Mouse (Mus musculus): ENCODE measurements around the gene Angel1. TPM values are rescaled to one million over a fixed set of nuclear protein-coding genes. Genes with fewer than 3 reads are reported as not detected.

Gene Angel1
- polyA plus RNA-seq, 1 experiment from 2014 or later = 9.8 TPM

- H3K9ac ChIP-seq = no peak overlapping the region
- no peak overlapping the region for H3K4me2 ChIP-seq
- 75% methylated on average over 13 of the region's 13 CpGs for WGBS
- H3K9me3 ChIP-seq = peaks cover 5% of the 10 kb centered on the region; the same call in 1 of the 2 replicates
- H3K4me3 ChIP-seq = no peak overlapping the region
- H3K27ac ChIP-seq = no peak overlapping the region
- no peaks in the 10 kb centered on the region for H3K36me3 ChIP-seq
- no peak for ATAC-seq (ENCODE audit: insufficient number of reproducible peaks, insufficient read depth, low FRiP score, low TSS enrichment, low read depth)
- no peaks in the 10 kb centered on the region for H3K27me3 ChIP-seq
- no peaks in the 10 kb centered on the region for H3K4me1 ChIP-seq
Observed at GRCm38 (mm10) chr12:86761036-86761435, 34.8 kb upstream of the Angel1 start.

GRCm38 (mm10) chr12:86734319-86734810 lies 8.1 kb upstream of the Angel1 start, which contains the start of gene Lrrc74a:
Gene Lrrc74a, plus strand, starts transcription at chr12:86734369.
- Histone ChIP-seq H3K9me3 (no peaks in the 10 kb centered on the region), H3K4me2 (no peak within 1 kb of the TSS), H3K4me1 (no peaks in the 10 kb centered on the region), H3K4me3 (no peak within 1 kb of the TSS), H3K27ac (no peak within 1 kb of the TSS), H3K9ac (no peak within 1 kb of the TSS), H3K36me3 (no peaks in the 10 kb centered on the region), H3K27me3 (no peaks in the 10 kb centered on the region)
- ATAC-seq (ENCODE audit: insufficient number of reproducible peaks, insufficient read depth, low FRiP score, low TSS enrichment, low read depth) = no peak
- 85% methylated on average over 8 of the region's 8 CpGs for WGBS

- peaks cover 6% of the 10 kb centered on the region; the same call in 1 of the 2 replicates for H3K36me3 ChIP-seq
- no peaks in the 10 kb centered on the region for H3K27me3 ChIP-seq
- H3K4me2 ChIP-seq = peak overlapping the region; percentile 86
- H3K4me1 ChIP-seq = peaks cover 18% of the 10 kb centered on the region; the same call in 1 of the 2 replicates
- H3K9ac ChIP-seq = peak overlapping the region; percentile 79
- H3K9me3 ChIP-seq = no peaks in the 10 kb centered on the region
- no peak for ATAC-seq (ENCODE audit: insufficient number of reproducible peaks, insufficient read depth, low FRiP score, low TSS enrichment, low read depth)
- H3K4me3 ChIP-seq = peak overlapping the region; percentile 80
- 0% methylated on average over 19 of the region's 19 CpGs for WGBS
- peak overlapping the region; percentile 75 for H3K27ac ChIP-seq
Observed at GRCm38 (mm10) chr12:86725706-86726105, 554 bp downstream of the Angel1 start.

- no peak for ATAC-seq (ENCODE audit: insufficient number of reproducible peaks, insufficient read depth, low FRiP score, low TSS enrichment, low read depth)
Observed at GRCm38 (mm10) chr12:86724300-86724699, 2.0 kb downstream of the Angel1 start.

GRCm38 (mm10) chr12:86721453-86721852 lies 4.8 kb downstream of the Angel1 start:
- Histone ChIP-seq H3K36me3 (peaks cover 10% of the 10 kb centered on the region), H3K27me3 (no peaks in the 10 kb centered on the region), H3K4me2 (no peak overlapping the region), H3K9ac (no peak overlapping the region), H3K4me3 (no peak overlapping the region), H3K4me1 (peaks cover 22% of the 10 kb centered on the region; the same call in 1 of the 2 replicates), H3K27ac (no peak overlapping the region), H3K9me3 (no peaks in the 10 kb centered on the region)
- no peak for ATAC-seq (ENCODE audit: insufficient number of reproducible peaks, insufficient read depth, low FRiP score, low TSS enrichment, low read depth)
- 77% methylated on average over 5 of the region's 5 CpGs for WGBS

More at GRCm38 (mm10) chr12:86724300-86724699, 2.0 kb downstream of the Angel1 start:
- no peaks in the 10 kb centered on the region for H3K27me3 ChIP-seq
- peaks cover 22% of the 10 kb centered on the region; the same call in 1 of the 2 replicates for H3K4me1 ChIP-seq
- no peak overlapping the region for H3K27ac ChIP-seq
- H3K4me3 ChIP-seq = no peak overlapping the region
- H3K9ac ChIP-seq = no peak overlapping the region
- 56% methylated on average over 2 of the region's 2 CpGs for WGBS
- H3K9me3 ChIP-seq = no peaks in the 10 kb centered on the region
- peaks cover 6% of the 10 kb centered on the region; the same call in 1 of the 2 replicates for H3K36me3 ChIP-seq
- H3K4me2 ChIP-seq = no peak overlapping the region

GRCm38 (mm10) chr12:86719961-86720639 lies 6.2 kb downstream of the Angel1 start:
- Histone ChIP-seq H3K27me3 (no peaks in the 10 kb centered on the region), H3K9me3 (no peaks in the 10 kb centered on the region), H3K9ac (0 out of 2 replicates have a peak overlapping the region, but pooled peaks have one; percentile 27), H3K4me2 (no peak overlapping the region), H3K36me3 (peaks cover 13% of the 10 kb centered on the region), H3K27ac (0 out of 2 replicates have a peak overlapping the region, but pooled peaks have one; percentile 64), H3K4me1 (peaks cover 17% of the 10 kb centered on the region; the same call in 1 of the 2 replicates), H3K4me3 (no peak overlapping the region)
- 81% methylated on average over 18 of the region's 18 CpGs for WGBS
- ATAC-seq (ENCODE audit: insufficient number of reproducible peaks, insufficient read depth, low FRiP score, low TSS enrichment, low read depth) = no peak

- Histone ChIP-seq H3K36me3 (peaks cover 13% of the 10 kb centered on the region), H3K4me1 (peaks cover 13% of the 10 kb centered on the region; the same call in 1 of the 2 replicates), H3K4me2 (no peak overlapping the region), H3K9ac (no peak overlapping the region), H3K27ac (no peak overlapping the region), H3K9me3 (no peaks in the 10 kb centered on the region), H3K27me3 (no peaks in the 10 kb centered on the region), H3K4me3 (no peak overlapping the region)
- WGBS = 88% methylated on average over 11 of the region's 11 CpGs
- ATAC-seq (ENCODE audit: insufficient number of reproducible peaks, insufficient read depth, low FRiP score, low TSS enrichment, low read depth) = no peak
Observed at GRCm38 (mm10) chr12:86716962-86717361, 9.3 kb downstream of the Angel1 start.

- no peaks in the 10 kb centered on the region for H3K9me3 ChIP-seq
- ATAC-seq (ENCODE audit: insufficient number of reproducible peaks, insufficient read depth, low FRiP score, low TSS enrichment, low read depth) = no peak
- peaks cover 4% of the 10 kb centered on the region; the same call in 1 of the 2 replicates for H3K4me1 ChIP-seq
- H3K27ac ChIP-seq = no peak overlapping the region
- H3K9ac ChIP-seq = no peak overlapping the region
- H3K4me2 ChIP-seq = no peak overlapping the region
- H3K4me3 ChIP-seq = no peak overlapping the region
- H3K27me3 ChIP-seq = no peaks in the 10 kb centered on the region
- H3K36me3 ChIP-seq = peaks cover 7% of the 10 kb centered on the region
- 45% methylated on average over 5 of the region's 5 CpGs for WGBS
Observed at GRCm38 (mm10) chr12:86715401-86715800, 10.9 kb downstream of the Angel1 start.

GRCm38 (mm10) chr12:86714026-86714425 lies 12.2 kb downstream of the Angel1 start:
- ATAC-seq (ENCODE audit: insufficient number of reproducible peaks, insufficient read depth, low FRiP score, low TSS enrichment, low read depth) = no peak

GRCm38 (mm10) chr12:86705843-86706242 lies 20.4 kb downstream of the Angel1 start:
- 75% methylated on average over 5 of the region's 5 CpGs for WGBS
- Histone ChIP-seq H3K9me3 (no peaks in the 10 kb centered on the region), H3K9ac (no peak overlapping the region), H3K36me3 (peaks cover 20% of the 10 kb centered on the region), H3K4me3 (no peak overlapping the region), H3K4me2 (no peak overlapping the region), H3K4me1 (peaks cover 6% of the 10 kb centered on the region), H3K27ac (no peak overlapping the region), H3K27me3 (no peaks in the 10 kb centered on the region)
- no peak for ATAC-seq (ENCODE audit: insufficient number of reproducible peaks, insufficient read depth, low FRiP score, low TSS enrichment, low read depth)

More at GRCm38 (mm10) chr12:86714026-86714425, 12.2 kb downstream of the Angel1 start:
- Histone ChIP-seq H3K27me3 (no peaks in the 10 kb centered on the region), H3K9ac (no peak overlapping the region), H3K36me3 (peaks cover 7% of the 10 kb centered on the region), H3K9me3 (no peaks in the 10 kb centered on the region), H3K4me1 (no peaks in the 10 kb centered on the region), H3K27ac (no peak overlapping the region), H3K4me2 (no peak overlapping the region), H3K4me3 (no peak overlapping the region)
- 60% methylated on average over 5 of the region's 5 CpGs for WGBS

GRCm38 (mm10) chr12:86702690-86703089 lies 23.6 kb downstream of the Angel1 start:
- Histone ChIP-seq H3K27me3 (no peaks in the 10 kb centered on the region), H3K9ac (no peak overlapping the region), H3K4me1 (peaks cover 22% of the 10 kb centered on the region), H3K9me3 (no peaks in the 10 kb centered on the region), H3K4me2 (no peak overlapping the region), H3K4me3 (no peak overlapping the region), H3K27ac (no peak overlapping the region), H3K36me3 (peaks cover 20% of the 10 kb centered on the region)
- no peak for ATAC-seq (ENCODE audit: insufficient number of reproducible peaks, insufficient read depth, low FRiP score, low TSS enrichment, low read depth)
- WGBS = 88% methylated on average over 3 of the region's 3 CpGs

GRCm38 (mm10) chr12:86701491-86701890 lies 24.8 kb downstream of the Angel1 start:
- ATAC-seq (ENCODE audit: insufficient number of reproducible peaks, insufficient read depth, low FRiP score, low TSS enrichment, low read depth) = no peak
- Histone ChIP-seq H3K9ac (no peak overlapping the region), H3K9me3 (no peaks in the 10 kb centered on the region), H3K27me3 (no peaks in the 10 kb centered on the region), H3K27ac (no peak overlapping the region), H3K4me2 (no peak overlapping the region), H3K36me3 (peaks cover 25% of the 10 kb centered on the region), H3K4me1 (peaks cover 22% of the 10 kb centered on the region), H3K4me3 (no peak overlapping the region)
- 87% methylated on average over 4 of the region's 4 CpGs for WGBS

Data from embryonic facial prominence, embryonic 13.5 days (tissue).